Mouse (Mus musculus): Measurements from ENCODE around the gene Arl6.

The Arl6 gene

GRCm38 (mm10) chr16:59639102-59639691 lies at the start of gene Arl6:
Arl6 (minus strand) TSS chr16:59639391.
- peak; percentile 94 for DNase-seq (ENCODE audit: low read depth, low spot score)

- DNase-seq (ENCODE audit: low read depth, low spot score) = no peak
Measured at GRCm38 (mm10) chr16:59685135-59685534, 45.9 kb upstream of the Arl6 start.

- DNase-seq (ENCODE audit: low read depth, low spot score) = peak; percentile 70
Measured at GRCm38 (mm10) chr16:59683434-59683833, 44.2 kb upstream of the Arl6 start.

- DNase-seq (ENCODE audit: low read depth, low spot score) = no peak
Measured at GRCm38 (mm10) chr16:59682216-59682891, 43.2 kb upstream of the Arl6 start.

- no peak for DNase-seq (ENCODE audit: low read depth, low spot score)
Measured at GRCm38 (mm10) chr16:59666938-59667337, 27.7 kb upstream of the Arl6 start.

DNA sequence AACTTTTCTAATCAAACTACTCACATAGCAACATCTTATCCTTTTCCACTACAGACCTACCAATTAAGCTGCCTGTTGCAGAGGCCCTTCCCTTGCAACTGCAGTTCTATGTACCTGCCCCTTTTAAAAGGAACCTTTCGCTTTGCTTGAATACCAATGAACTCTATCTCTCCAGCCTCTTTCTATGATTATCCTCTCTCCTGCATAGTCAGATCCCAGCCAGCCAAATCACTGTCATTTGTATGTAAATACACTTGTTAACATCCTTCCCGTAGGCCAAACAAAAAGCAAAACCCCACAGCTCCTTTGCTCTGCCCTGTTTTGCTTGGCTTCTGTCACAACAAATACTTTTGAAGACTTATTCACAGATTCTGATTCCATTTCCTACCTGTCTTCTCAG lies 4.6 kb upstream of the Arl6 start:
- no peak for DNase-seq (ENCODE audit: low read depth, low spot score)

- DNase-seq (ENCODE audit: low read depth, low spot score) = no peak
Measured at GRCm38 (mm10) chr16:59639985-59640384, 794 bp upstream of the Arl6 start.

DNA sequence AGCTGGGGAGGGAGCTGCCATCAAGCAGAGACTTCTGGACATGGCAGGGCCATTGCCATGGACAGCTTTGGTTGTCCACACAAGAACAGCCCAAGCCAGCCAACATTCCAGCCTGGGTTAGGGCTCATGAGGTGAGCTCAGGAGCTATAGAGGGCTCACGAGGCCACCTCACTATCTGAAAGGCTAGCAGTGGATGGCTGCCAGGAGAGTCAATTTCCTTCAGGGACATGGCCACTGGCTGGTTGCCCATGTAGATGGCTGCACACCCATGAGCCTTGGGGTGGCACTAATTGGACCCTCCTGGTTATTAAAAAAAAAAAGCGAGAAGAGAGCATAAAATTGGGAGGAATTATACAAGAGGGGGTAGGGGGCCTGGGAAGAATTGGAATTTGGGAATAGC lies 4.6 kb downstream of the Arl6 start:
- DNase-seq (ENCODE audit: low read depth, low spot score) = no peak

DNA sequence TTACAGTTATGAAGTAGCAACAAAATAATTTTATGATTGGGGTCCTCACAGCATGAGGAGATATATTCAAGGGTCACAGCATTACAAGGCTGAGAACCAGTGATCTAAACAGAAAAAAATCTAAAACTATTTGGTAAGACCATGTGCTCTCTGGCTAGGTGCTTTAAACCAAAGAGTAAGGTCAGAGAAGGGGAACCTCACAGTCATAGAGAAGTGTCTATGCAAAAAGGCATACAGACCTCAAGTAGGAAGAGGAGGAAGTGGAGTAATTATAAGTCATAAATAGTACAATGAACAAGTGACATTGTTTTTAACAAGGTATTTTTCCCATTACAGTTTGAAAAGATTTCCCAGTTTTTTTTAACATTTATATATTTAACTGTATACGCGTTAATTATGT lies 17.6 kb downstream of the Arl6 start:
- DNase-seq (ENCODE audit: low read depth, low spot score) = no peak

DNA sequence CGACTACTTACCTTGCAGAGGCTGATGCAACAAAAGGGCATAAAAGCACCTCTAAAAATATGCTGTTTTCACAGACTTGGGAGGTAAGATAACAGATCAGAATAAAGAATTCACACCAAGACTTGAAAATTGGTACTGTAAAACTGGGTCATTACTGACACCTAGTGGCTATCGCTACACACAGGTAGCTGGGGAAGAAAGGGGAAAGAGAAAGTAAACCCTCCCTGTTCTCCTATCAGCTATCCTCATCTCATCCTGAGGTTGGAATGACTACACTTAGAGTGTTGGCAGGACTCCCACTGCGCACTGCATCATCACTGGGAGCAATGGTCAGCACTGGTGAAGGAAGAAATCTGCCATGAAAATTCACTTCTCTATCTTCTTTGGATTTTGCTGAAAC lies 22.0 kb downstream of the Arl6 start:
- DNase-seq (ENCODE audit: low read depth, low spot score) = peak; percentile 78

DNA sequence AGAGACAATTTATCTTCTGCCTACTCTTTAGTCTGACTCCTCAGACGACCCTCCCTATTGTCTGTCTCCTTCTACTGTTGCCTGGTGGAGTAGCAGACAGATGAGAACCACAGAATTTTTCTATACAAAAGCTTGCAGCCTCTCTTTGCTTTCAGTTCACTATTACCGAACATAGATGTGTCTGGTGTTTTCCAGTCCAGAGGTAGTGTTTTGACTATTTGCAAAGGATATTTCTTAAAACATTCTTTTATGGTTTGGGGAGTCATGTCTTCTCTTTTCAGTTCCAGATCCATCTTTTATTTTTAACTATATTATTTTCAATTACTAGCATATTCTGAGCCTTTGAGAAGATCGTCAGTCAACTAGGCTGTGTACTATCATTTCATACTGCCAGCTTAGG lies 23.5 kb downstream of the Arl6 start:
- DNase-seq (ENCODE audit: low read depth, low spot score) = no peak

GRCm38 (mm10) chr16:59610750-59611149 lies 28.4 kb downstream of the Arl6 start:
- no peak for DNase-seq (ENCODE audit: low read depth, low spot score)

DNA sequence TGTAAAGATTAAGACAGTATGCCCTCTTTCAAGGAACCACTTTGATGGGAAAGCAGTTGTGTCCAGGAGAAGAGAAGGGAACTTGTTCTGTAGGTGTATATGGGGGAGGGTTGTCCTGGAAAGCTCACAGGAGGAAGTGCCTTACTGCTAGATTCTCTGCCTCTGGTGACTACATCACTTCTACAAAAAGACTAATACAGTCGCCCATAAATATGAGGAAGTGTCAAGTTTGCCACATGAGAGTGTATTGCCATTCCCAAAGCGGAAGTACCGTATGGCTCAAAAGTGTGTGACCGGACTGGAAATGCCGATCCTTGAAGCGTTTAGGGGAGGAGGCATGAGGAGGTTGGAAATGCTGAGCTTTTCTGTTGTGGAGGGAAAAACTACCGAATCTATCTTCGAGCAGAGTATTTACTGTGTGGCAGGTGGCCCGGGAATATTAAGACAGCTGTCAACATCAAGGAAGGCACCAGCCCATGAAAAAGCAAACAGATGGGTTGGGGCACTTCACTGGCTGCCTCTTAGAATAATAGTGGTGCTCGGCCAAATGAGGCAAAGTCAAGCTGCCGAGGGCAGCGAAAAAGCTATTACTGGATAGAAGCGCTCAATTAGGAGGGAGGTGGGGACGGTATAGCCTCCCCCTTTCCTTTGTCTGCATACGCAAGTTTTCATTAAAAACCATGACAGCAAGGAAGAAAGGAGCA lies 35.0 kb downstream of the Arl6 start:
- DNase-seq (ENCODE audit: low read depth, low spot score) = no peak

- DNase-seq (ENCODE audit: low read depth, low spot score) = peak; percentile 58
Measured at GRCm38 (mm10) chr16:59600311-59601251, 38.6 kb downstream of the Arl6 start, which contains the start of gene Crybg3. Crybg3 (minus strand) TSS chr16:59600979.

DNA sequence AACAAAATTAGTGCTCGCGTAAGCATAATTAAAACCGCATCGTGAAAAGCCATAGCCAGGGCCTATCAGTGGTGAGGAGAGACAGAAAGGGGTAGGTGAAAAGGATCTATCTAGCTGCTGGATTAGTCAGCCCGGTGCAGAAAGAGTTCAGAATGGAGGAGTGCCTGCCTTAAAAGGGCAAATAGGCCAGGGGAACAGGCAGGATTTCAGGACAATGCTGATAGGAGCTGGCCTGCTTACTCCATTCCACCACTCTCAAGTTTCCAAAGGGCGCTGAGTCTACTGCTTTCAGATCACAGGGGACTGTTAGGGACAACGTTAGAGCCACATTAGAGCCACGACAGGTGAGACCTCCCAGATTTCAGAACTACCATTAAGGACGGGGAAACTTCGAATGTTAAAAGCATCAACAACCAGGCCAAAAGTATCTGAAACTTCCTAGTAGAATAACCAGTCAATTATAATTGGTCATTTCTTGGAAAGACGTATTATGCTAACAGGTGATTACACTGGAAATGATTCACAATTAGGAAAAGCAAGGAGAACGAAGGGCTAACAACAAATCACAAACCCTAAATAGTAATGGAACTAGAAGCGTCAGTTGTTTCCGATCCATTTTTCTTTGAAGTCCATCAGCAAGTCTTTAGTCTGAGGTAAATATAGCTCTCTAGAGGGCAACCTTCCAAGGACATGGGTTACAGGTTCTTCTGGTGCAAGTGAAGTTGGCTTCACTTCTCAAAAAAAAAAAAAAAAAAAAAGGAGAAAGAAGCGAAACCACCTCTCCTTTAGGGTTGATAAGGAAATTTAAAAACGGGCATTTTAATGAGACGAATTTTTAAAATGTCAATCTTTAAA lies 39.6 kb downstream of the Arl6 start:
- peak; percentile 5 for DNase-seq (ENCODE audit: low read depth, low spot score)

DNA sequence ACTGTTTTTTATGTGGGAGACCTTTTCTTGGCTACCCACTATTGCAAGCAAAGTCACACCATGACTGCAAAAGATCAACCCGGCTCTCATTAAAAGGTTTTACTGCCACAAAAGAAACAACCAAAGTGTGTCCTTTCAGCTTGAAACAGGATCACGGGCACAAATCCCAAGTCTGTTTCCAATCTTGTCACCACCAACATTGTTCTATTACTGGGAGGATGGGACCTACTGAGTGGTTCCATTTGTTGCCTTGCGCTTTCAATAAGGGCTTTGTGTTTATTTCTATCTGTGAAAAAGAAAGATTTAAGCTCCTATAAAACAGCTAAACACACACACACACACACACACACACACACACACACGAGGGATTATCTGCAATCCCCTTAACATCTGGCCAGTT lies 40.2 kb downstream of the Arl6 start:
- no peak for DNase-seq (ENCODE audit: low read depth, low spot score)

DNA sequence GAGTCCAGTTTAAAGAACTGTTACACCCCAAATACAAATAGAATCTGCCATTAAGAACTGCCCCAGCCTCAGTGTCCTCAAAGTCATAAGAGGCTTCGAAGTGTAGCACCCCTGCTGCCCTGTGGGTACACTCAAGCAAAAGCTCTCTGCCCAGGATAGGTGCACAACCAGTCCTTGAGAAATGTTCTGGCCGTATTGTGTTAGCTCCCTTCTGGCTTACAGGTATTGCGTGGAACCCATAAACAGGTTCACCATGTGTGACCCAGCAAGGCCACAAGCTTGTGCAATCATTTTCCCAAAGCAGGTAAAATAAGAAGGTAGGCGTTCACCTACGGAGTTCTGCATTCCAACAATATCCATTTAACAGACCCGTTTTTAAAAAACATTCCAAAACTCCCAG lies 41.9 kb downstream of the Arl6 start:
- no peak for DNase-seq (ENCODE audit: low read depth, low spot score)

DNA sequence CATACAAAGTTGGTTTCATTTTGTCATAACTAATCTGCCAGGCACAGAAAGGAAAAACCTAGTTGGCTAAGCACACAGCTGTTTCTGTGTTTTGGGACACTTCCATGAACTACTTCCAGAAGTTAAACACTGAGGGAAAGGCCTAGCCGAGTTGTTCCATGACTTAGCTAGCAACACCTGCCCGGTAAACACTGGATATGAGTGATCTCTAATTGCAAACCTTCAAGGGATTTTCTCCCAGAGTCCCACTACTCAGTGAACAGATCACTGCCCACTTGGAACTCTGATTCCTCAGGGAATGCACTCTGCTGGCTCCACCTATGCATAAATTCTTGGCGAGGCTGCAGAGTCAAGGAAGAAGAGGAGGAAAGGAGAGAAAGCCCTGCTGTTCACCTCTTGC lies 44.5 kb downstream of the Arl6 start:
- DNase-seq (ENCODE audit: low read depth, low spot score) = no peak

DNA sequence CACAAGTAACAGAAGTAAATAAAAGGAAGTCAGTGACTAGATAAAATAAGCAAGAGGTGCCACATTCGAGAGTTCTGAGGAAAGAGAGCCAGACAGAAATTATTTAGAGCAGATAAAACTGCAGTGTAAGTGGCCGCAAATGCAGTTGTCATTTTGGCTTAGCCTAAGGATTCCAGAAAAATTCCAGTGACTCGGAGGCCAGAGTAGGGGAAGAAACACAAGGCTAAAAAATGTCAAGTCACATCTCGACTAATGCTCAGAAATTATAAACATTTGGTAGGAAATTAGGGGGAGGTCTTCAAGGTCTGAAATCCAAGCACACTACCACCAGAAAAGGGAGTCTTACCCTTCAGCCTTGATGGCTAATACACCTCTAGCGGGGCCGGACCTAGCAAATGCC lies 48.4 kb downstream of the Arl6 start:
- no peak for DNase-seq (ENCODE audit: low read depth, low spot score)

DNA sequence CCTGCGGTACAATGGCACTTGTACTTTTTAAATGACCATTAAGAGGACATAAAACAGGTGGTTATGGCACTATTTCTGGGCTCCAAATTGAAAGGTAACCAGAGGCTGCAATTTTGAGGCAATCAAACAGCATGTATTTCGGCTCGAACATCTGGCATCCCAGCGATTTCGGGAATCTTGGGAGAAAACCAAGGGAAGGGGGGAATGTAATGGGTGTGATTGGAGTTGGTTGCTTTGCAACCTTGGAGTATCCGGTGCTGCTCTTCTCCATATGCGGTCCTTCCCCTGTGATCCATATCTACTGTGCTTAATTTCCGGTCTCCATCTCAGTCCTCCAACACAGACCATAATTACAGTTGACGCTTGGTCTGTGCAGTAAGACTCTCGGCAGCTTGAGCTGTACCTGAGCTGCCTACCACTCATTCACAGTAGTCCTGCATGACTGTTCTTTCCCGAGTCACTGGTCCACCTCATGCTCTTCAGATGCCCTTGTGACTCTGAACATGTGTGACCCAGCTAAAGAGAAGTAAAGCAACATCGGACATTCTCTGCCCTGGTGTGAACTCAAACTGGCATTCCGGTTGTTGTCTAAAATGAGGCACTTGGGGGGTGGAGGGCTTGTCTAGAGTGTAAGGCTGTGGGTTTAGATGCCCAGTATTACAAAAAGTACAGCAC lies 50.7 kb downstream of the Arl6 start:
- no peak for DNase-seq (ENCODE audit: low read depth, low spot score)
